Mouse (Mus musculus): Measurements from ENCODE around the gene Iqgap2.
A peak's percentile ranks its signal among the peaks of the same experiment; 100 is the strongest.

Gene Iqgap2

GRCm38 (mm10) chr13:95697874-95698273, 193.8 kb downstream of the Iqgap2 start:
- no peak for DNase-seq

- DNase-seq: peak; percentile 40
Measured at GRCm38 (mm10) chr13:95696654-95697163, 195.0 kb downstream of the Iqgap2 start, which contains the start of gene F2rl2. Gene F2rl2 (plus strand): TSS chr13:95696853.

DNA sequence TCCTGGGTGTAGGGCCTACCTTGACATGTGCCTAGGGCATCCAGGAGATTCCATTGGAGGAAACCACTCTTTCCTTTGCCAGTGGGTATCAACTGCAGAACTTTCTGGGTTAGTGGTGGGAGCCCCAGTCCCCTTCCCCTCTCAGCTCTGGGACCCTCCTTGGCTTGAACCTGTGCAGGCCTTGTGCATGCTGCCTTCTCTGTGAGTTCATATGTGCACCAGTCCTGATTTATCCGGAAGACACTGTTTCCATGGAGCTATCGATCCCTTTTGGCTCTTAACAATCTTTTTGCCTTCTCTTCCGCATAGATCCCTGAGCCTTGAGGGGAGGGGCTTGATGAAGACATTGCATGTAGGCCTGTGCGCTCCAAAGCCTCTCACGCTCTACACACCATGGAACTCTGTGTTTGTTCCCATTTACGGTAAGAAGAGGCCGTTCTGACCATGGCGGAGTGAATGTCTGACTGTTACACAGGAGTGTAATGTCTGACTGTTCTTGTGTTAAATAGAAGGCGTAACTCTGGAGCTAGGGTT, 195.5 kb downstream of the Iqgap2 start:
- DNase-seq: no peak

DNA sequence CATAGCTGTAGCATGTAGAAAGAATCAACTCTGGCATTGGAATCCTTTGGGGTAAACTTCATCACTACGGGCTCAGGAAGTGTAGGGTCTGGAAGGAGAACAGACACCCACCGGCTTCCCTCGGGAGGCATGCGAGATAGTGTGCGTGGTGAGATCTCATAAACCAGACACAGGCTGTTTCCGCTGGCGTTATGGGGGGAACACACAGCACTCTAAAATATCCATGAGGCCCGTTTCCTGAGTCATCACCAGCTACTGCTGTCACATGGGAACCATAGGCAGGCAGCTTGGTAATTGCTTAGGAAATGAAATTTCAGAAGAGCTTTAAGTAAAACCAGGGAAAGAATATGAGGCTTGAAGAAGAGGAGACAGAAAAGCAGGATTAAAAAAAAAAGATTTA, 199.5 kb downstream of the Iqgap2 start:
- peak; percentile 30 for DNase-seq

DNA sequence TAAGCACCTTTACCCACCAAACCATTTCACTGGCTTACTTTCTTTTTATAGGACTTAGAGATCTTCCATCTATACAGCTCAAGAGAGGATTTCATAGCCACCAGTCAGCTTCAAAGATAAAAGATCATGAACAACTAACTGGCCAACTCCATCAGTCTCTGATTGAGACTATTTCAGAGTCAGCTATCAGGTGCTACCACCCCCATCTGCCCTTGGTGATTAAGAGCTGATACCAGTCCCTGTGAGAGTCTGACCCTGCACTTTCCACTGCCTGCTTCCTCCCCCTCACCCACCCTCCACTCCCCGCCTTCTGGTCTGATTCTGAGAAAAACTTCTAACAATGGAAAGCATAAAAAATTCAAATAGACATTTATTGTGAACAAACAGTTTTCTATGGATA, 203.1 kb downstream of the Iqgap2 start:
- DNase-seq: no peak

DNA sequence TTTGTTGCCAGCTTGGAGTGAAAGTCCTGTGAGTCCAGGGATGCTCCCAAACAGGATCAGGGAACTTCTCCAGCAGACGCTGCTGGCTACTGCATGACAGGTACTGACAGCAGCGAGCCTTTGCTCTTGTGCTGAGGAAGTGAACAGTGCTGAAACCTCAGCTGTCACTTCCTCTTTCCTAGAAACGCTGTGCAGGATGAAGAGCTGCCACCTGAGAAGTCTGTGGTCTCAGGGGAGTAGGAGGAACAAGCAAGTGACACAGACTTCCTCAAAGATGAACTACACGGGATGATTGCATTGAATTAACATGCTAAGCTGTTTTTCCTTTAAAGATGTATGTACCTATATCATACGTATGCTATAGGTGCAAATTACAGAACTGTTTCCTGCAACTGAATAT, 206.0 kb downstream of the Iqgap2 start:
- DNase-seq: no peak

DNA sequence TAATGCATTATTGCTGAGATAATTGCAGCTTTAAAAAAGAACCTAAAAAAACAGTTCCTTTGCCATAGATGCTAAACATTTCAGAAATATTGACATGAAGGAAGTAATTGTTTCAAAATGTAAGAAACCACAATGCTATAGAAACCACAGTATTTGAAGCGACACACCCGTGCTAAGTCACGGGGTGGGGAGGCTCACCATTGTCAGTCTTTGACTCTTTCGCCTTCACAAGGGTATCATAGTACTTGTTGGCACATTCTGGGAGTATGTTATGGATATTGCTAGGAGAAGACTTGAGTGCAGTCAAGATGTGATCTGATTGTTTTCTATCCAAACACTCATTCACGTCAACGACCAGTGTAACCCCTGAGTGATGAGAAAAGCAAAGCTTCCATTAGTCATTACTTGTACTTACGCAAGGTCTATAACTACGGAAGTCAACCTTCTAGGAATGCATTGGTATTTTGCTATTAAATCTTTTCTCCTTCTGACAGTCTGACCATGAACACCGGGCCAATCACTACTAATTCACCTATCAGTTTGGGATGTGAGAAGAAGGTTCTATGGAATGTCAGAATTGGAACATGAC, 207.0 kb downstream of the Iqgap2 start:
- DNase-seq: no peak

DNA sequence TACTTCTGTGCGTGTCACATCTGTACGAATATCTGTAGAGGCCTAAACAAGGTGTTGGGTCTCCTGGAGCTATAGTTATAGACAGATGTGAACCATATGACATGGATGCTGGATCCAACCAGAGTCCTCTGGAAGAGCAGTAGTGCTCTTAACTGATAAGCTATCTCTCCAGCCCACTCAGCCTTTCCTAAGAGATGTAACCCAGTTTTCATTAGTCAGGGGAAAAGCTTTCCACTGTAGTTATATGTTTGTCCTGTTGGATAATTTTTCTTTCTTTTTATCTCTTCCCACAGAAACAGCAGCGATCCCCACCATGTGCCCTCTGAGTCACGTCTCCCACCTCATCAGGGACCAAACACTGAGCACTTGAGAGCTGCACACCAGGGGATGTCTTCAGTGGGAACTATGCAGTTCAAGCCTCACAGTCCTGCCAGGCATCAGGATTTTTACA, 212.2 kb downstream of the Iqgap2 start:
- DNase-seq: no peak

DNA sequence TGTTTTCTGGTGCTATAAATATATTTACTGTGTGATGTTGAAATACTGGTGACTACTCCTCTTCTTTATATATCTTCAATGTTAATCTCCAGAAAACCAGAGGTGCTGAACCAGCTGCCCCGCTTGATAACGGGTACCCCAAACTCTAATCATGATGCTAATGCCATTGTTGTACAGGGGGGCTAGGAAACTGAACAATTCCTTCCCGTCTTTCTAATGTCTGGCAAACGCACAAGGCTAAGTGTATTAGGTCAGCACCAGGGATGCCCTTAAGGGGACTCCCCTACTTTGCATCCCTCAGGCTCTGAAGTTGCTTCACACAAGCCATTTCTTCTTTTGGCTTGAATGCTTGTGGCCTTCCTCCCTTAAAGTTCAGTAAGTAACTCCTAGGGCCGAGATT, 212.6 kb downstream of the Iqgap2 start:
- no peak for DNase-seq

GRCm38 (mm10) chr13:95672372-95672771, 219.3 kb downstream of the Iqgap2 start:
- DNase-seq: no peak

- no peak for DNase-seq
Measured at GRCm38 (mm10) chr13:95671108-95671897, 220.4 kb downstream of the Iqgap2 start.

DNA sequence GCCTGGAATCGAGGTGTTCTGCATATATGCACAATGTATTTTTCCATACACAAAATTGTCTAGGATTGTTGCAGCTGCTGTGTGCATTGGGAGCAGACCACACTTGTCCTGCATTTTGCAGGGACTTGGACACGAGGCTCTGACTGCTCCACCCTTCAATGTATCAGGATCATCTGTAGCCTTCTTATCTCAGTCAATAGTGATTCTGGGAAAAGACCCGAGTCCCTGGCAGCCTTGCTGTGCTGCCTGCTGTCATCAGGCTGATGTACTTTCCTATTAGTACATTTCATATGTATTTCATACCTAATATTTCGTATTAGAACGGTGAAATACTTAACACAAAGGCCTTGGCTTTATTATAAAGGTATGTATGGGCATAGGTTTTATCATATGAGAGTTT, 221.2 kb downstream of the Iqgap2 start:
- DNase-seq: no peak

- DNase-seq: no peak
Measured at GRCm38 (mm10) chr13:95667260-95667659, 224.5 kb downstream of the Iqgap2 start.

- DNase-seq: no peak
Measured at GRCm38 (mm10) chr13:95665644-95666356, 225.9 kb downstream of the Iqgap2 start.

DNA sequence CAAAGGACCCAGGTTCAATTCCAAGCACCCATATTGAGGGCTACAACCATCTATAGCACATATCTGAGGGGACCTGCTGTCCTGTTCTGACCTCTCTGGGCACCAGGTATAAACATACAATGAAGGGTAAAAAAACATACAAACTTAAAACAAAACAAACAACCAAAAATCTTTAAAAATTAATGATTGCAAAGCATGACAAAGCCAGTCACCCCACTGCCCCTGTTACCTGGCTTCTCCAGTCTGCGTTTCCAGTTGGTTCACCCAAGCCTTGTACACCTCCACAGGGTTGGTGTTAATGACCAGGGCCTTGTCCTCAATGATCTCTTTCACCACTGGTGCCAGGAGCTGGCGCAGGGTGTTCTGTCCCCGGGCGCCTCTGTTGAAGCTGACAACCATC, 227.9 kb downstream of the Iqgap2 start:
- no peak for DNase-seq

GRCm38 (mm10) chr13:95659432-95659831, 232.3 kb downstream of the Iqgap2 start:
- no peak for DNase-seq

DNA sequence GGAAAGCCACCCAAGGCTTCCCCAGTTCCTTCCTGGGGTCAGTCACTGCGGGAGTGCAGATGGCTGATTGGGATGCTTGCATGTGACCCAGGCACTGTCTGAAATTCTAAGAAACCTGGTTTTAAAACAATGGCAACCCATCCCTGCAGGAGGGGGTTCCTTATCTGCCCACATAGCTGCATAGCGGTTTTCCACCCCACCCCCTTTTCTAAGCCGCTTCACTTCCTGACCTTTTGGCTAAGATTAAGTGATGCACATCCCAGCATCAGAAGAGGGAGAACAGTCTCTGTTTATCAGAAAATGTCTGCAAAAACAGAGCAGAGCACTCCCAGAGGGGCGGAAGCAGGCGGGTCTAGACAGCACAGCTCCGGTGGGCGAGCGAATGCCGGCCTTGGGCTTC, 234.6 kb downstream of the Iqgap2 start:
- no peak for DNase-seq

DNA sequence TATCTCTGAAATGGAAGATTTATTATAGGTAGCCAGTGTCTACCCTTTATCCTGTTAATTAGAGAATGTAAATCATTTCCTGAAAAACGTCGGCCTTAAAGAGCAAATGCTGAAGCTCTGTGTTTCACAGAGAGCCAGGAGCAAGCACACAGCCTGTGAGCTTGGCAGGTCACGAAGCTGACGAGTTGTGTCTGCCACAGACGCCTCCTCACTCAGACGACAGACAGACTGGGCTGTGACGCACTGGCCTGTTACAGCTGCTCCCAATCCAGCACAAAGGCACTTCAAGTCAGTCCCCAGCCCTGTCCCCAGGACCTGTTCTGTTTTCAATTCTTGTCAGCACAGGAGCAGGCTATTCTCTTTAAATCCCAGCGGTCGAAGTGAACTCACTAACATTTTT, 236.4 kb downstream of the Iqgap2 start:
- no peak for DNase-seq

DNA sequence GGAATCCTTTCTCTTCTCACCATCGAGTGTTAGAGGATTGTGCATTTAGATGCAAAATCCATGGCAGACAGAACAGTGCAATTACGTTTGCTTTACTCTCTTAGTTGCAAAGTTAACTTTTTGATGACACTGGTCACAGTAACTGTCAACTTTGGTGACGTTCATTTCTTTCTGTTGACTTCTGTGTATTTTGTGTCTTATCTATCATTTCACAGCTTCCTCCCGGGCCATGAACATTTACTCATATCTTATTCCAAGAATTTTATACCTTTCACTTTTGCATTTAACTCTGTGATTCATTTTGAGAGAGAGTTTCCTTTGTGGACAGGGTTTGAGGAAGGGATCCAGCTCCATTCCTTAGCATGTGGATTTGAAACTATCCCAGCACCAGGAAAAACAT, 238.0 kb downstream of the Iqgap2 start:
- no peak for DNase-seq

GRCm38 (mm10) chr13:95651870-95652668, 239.7 kb downstream of the Iqgap2 start:
- DNase-seq: no peak

DNA sequence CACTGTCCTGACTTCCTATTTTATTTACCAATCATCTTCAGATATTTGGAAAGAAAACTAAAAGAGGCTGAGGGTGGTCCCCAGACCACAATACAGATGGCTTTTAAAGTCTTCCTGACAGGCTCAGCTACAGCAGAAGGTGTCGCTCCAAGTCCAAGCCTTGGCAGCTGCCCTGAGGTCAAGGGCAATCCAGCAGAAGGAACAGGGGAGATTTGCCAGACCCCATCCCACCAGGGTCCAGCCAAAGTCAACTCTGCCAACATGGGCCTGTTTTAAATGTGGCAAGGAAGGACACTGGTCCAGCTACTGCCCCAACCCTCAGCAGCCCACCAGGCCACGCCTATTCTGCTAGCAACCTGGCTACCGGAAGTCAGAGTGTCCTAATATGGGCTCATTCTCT, 241.8 kb downstream of the Iqgap2 start:
- no peak for DNase-seq

GRCm38 (mm10) chr13:95647248-95647647, 244.5 kb downstream of the Iqgap2 start:
- DNase-seq: no peak

DNA sequence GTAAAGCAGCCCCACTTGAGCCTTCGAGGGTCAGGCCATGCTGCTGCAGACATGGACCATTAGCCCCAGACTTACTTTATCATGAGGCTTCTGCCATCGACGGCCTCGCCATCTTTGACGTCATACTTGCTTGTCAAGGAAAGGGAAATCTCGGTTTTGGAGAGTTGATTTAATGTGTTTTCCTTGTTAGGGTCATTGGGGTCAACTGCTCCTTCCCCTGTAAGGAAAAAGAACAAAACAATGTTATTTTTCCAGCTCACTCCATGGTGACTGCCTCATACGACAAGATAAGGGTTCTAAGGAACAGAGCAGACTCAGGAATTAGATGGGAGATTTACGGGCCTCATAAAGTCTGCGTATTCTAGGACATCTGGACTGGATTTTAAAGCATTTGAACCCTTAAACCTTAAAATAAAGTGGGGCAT, 245.0 kb downstream of the Iqgap2 start:
- no peak for DNase-seq

All from right cerebral cortex, postnatal 25 days (tissue).